Mouse (Mus musculus): Measurements from ENCODE around the gene Cpz. TPM values are rescaled to one million over a fixed set of nuclear protein-coding genes. Genes with fewer than 3 reads are reported as not detected.

Cpz gene
- polyA plus RNA-seq, 1 experiment, result not detected

DNA sequence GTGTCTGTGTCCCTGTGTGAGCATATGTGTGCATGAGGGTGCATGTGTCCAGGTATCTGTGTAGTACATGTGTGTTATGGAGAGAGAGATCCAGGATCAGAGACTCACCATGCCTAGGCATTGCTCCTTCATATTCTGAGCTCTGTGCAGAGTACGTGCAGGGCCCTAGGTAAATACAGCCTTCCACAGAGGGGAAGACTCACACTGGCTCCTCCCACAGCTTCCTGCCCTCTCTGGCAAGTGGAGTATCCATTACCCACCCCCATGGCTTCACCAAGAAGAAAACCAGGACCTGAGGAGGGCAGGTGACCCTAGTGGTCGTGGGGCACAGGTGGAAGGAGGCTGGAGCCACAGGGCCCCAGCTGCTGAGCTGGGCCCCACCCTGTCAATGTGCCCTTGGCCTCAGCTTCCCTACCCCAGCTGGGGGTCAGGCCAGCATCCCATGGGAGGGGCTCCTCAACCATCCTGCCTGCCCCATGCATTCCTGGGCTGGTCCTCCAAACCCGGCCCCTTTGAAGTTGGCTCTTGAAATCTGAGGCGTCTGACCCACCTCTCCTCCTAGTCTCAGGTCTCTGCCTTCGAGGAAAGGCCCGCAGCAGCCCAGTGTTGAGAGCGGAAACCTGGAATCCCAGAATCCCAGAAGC, 54.5 kb downstream of the Cpz start:
- WGBS, result 18% methylated on average over 7 of the region's 7 CpGs
- Histone ChIP-seq H3K4me1 (ENCODE audit: control insufficient read depth, insufficient read depth, low read length) (no peaks in the 10 kb centered on the region), H3K27ac (ENCODE audit: control insufficient read depth, insufficient read depth, low read depth, low read length, poor library complexity) (no peak overlapping the region), H3K4me3 (replicated peaks; ENCODE audit: control insufficient read depth, low read depth, low read length) (no peak overlapping the region)
- TF ChIP-seq POLR2A (IDR thresholded peaks at IDR 0.05; ENCODE audit: borderline replicate concordance, control insufficient read depth, low read depth, low read length) (no peak), CTCF (IDR thresholded peaks at IDR 0.05; ENCODE audit: control insufficient read depth, insufficient read depth, low read length) (no peak)

DNA sequence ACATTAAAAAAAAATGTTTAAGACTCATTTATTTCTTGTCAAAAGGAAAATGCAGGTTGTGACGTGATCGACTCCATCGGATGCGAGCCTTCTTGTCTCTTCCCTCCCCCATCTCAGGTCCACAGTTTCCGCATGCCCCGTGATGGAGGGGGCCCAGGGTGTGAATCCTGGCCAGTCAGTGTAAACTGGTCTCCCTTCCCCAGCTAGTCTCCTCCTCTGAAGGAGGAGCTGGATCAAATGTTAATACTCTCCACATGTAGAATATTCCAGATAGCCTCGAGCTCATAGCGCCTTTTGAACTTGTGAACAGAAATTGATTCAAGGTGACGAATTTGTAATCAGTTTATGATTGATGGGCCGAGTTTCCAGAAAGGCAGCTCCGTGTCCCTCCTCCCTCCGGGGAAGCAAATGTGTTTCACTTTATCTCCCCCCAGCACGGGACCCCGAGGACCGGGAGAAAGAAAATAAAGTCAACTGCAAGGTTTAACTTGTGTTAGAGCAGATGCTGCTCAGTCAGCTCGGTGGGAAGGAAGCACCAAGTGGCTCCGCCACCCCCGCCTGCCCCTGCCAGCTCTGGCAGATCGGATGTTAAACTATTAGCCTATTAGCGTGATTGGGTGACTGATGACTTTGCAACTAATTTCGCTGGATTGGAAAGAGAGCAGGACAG, 59.4 kb downstream of the Cpz start:
- H3K27ac ChIP-seq (ENCODE audit: control insufficient read depth, insufficient read depth, low read depth, low read length, poor library complexity), result no peak overlapping the region
- TF ChIP-seq CTCF (IDR thresholded peaks at IDR 0.05; ENCODE audit: control insufficient read depth, insufficient read depth, low read length), result no peak
- no peak for TF ChIP-seq POLR2A (IDR thresholded peaks at IDR 0.05; ENCODE audit: borderline replicate concordance, control insufficient read depth, low read depth, low read length)
- no peak overlapping the region for H3K4me3 ChIP-seq (replicated peaks; ENCODE audit: control insufficient read depth, low read depth, low read length)
- no peaks in the 10 kb centered on the region for H3K4me1 ChIP-seq (ENCODE audit: control insufficient read depth, insufficient read depth, low read length)
- WGBS, result 36% methylated on average over 21 of the region's 21 CpGs

DNA sequence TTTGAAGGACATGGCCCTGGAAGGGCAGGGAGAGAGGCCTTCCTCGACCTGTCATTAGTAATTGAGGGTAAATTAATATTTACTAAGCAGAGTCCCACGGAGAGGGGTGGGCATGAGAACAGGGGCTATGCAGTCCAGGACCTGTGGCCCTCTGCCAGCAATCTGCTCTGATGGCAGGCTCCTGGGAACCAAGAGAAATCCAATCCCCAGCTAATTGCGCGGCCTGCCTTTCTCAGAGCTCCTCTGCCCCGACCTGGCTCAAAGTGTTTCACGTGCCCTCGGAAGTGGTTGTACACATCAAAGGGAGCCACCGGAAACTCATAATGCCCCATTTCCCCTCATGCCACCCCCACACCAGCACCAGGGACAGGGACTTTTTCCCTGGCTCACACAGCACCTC, 63.4 kb downstream of the Cpz start:
- Histone ChIP-seq H3K27ac (ENCODE audit: control insufficient read depth, insufficient read depth, low read depth, low read length, poor library complexity) (no peak overlapping the region), H3K4me1 (ENCODE audit: control insufficient read depth, insufficient read depth, low read length) (no peaks in the 10 kb centered on the region), H3K4me3 (replicated peaks; ENCODE audit: control insufficient read depth, low read depth, low read length) (no peak overlapping the region)
- WGBS, result 32% methylated on average over 8 of the region's 8 CpGs
- TF ChIP-seq POLR2A (IDR thresholded peaks at IDR 0.05; ENCODE audit: borderline replicate concordance, control insufficient read depth, low read depth, low read length) (no peak), CTCF (IDR thresholded peaks at IDR 0.05; ENCODE audit: control insufficient read depth, insufficient read depth, low read length) (no peak)

DNA sequence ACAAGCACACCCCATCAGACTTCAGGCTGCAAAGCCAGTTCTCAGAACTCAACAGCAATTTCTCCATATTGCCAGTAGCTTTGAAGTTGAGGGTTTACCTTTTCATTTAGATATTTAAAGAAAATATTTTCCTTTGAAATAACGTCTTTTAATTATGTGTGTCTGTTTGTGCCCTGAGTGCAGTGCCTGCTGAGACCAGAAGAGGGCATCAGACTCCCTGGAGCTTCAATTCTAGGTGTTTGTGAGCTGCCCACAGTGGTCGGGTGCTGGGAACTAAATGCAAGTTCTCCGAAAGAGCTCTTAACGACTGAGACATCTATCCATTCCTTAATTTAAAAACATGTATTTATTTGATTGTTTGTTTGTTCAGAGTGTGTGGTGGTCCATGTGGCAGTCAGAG, 65.7 kb downstream of the Cpz start:
- H3K4me3 ChIP-seq (replicated peaks; ENCODE audit: control insufficient read depth, low read depth, low read length), result no peak overlapping the region
- 64% methylated on average over 4 of the region's 4 CpGs for WGBS
- TF ChIP-seq POLR2A (IDR thresholded peaks at IDR 0.05; ENCODE audit: borderline replicate concordance, control insufficient read depth, low read depth, low read length) (no peak), CTCF (IDR thresholded peaks at IDR 0.05; ENCODE audit: control insufficient read depth, insufficient read depth, low read length) (peak; percentile 16; the same call in 1 of the 2 replicates)

DNA sequence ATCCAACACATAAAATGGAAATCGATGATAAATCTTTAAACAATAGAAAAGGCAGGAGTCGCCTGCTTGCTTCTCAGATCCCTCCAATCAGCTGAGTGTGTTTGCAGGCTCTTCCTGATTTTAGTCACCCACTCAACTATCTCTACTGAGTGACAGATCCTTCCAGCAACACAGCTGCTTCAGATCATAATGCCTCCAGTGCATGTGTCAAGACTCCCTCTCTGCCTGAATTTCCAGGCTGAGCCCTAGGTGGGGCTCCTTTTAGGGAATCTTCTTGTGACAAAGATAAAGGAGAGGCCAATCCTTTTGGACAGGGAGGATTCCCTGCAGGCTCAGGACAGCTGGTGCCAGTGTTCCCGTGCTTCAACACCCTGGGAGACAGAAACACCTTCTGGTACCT, 67.2 kb downstream of the Cpz start:
- H3K4me3 ChIP-seq (replicated peaks; ENCODE audit: control insufficient read depth, low read depth, low read length), result no peak overlapping the region
- 57% methylated on average over 3 of the region's 3 CpGs for WGBS
- H3K4me1 ChIP-seq (ENCODE audit: control insufficient read depth, insufficient read depth, low read length), result no peaks in the 10 kb centered on the region
- H3K27ac ChIP-seq (ENCODE audit: control insufficient read depth, insufficient read depth, low read depth, low read length, poor library complexity), result no peak overlapping the region
- TF ChIP-seq POLR2A (IDR thresholded peaks at IDR 0.05; ENCODE audit: borderline replicate concordance, control insufficient read depth, low read depth, low read length) (no peak), CTCF (IDR thresholded peaks at IDR 0.05; ENCODE audit: control insufficient read depth, insufficient read depth, low read length) (no peak)

More for the DNA sequence above, 65.7 kb downstream of the Cpz start:
- H3K27ac ChIP-seq (ENCODE audit: control insufficient read depth, insufficient read depth, low read depth, low read length, poor library complexity), result no peak overlapping the region
- no peaks in the 10 kb centered on the region for H3K4me1 ChIP-seq (ENCODE audit: control insufficient read depth, insufficient read depth, low read length)

DNA sequence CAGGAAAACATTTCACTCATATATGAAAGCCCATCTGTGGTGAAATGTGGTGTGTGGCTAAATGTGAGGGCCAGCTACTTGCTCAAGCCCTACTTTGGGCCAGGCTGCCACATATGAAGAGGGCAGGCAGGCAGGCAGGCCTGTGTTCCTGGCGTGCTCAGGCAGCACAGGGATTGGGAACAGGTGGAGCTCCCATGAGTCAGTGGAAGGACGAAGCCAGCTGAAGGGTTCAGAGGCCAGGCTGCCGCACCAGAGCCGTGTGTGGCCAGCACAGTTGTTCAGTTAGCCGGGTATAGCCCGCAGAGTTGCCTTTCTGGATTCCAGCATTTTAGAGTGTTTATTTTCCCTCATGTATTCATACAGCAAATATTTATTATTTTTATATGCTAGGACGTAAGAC, 68.1 kb downstream of the Cpz start:
- Histone ChIP-seq H3K27ac (ENCODE audit: control insufficient read depth, insufficient read depth, low read depth, low read length, poor library complexity) (no peak overlapping the region), H3K4me1 (ENCODE audit: control insufficient read depth, insufficient read depth, low read length) (no peaks in the 10 kb centered on the region), H3K4me3 (replicated peaks; ENCODE audit: control insufficient read depth, low read depth, low read length) (no peak overlapping the region)
- WGBS, result 77% methylated on average over 7 of the region's 7 CpGs
- TF ChIP-seq POLR2A (IDR thresholded peaks at IDR 0.05; ENCODE audit: borderline replicate concordance, control insufficient read depth, low read depth, low read length), result no peak

DNA sequence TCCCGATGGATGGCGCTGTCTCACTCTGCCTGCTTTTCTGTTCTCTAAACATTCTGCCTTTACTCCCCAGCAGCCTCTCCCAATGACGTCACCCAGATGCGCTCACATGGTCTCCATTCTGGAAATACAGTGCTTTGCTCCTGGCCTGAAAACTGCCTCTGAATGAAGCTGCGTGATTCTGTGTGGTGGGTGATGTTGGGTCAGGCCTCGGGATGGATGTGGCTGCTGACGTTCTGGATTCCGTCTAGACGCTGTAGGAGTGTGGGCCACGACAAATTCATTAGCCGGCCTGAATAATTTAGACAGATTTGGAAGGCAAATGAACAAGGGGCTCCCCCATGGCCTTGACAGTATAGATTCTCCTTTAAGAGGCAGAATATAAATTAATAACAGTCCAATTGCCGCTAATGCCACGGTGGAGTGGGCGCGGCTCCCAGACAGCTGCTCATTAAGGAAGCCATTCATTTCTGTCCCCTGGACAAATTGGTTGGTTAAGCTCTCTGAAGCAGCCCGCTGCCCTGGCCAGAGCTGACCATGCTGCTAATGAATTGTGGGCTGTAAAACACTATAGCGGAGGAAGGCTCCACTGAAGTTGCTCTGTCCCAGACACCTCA, 71.2 kb downstream of the Cpz start:
- TF ChIP-seq CTCF (IDR thresholded peaks at IDR 0.05; ENCODE audit: control insufficient read depth, insufficient read depth, low read length) (no peak), POLR2A (IDR thresholded peaks at IDR 0.05; ENCODE audit: borderline replicate concordance, control insufficient read depth, low read depth, low read length) (no peak)
- Histone ChIP-seq H3K27ac (ENCODE audit: control insufficient read depth, insufficient read depth, low read depth, low read length, poor library complexity) (no peak overlapping the region), H3K4me3 (replicated peaks; ENCODE audit: control insufficient read depth, low read depth, low read length) (no peak overlapping the region), H3K4me1 (ENCODE audit: control insufficient read depth, insufficient read depth, low read length) (no peaks in the 10 kb centered on the region)
- whole genome bisulfite sequencing, result 39% methylated on average over 17 of the region's 17 CpGs

Other genes starting within 250 kb of the Cpz start
- not detected in 2 replicates for gene Adra2c, start 247.4 kb downstream of the Cpz start, polyA plus RNA-seq (2011; ENCODE audit: insufficient read depth, insufficient read length, low replicate concordance, missing spikeins)
- gene Hmx1, start 136.6 kb downstream of the Cpz start, polyA plus RNA-seq (2011; ENCODE audit: insufficient read depth, insufficient read length, low replicate concordance, missing spikeins), result not detected in 2 replicates
- gene Trmt44, start 49.4 kb upstream of the Cpz start, polyA plus RNA-seq (2011; ENCODE audit: insufficient read depth, insufficient read length, low replicate concordance, missing spikeins), result 2.4 and 3.0 TPM in 2 replicates
- 16.7 and 35.8 TPM in 2 replicates for gene Acox3, start 57.3 kb upstream of the Cpz start, polyA plus RNA-seq (2011; ENCODE audit: insufficient read depth, insufficient read length, low replicate concordance, missing spikeins)
- 1.8 TPM in 1 of 2 replicates, not detected in the other for gene Htra3, start 154.1 kb upstream of the Cpz start, polyA plus RNA-seq (2011; ENCODE audit: insufficient read depth, insufficient read length, low replicate concordance, missing spikeins)
- gene Sh3tc1, start 214.3 kb upstream of the Cpz start, polyA plus RNA-seq (2011; ENCODE audit: insufficient read depth, insufficient read length, low replicate concordance, missing spikeins), result 7.9 and 18.9 TPM in 2 replicates
- 2.2 TPM in 1 of 2 replicates, not detected in the other for gene Ablim2, start 232.2 kb upstream of the Cpz start, polyA plus RNA-seq (2011; ENCODE audit: insufficient read depth, insufficient read length, low replicate concordance, missing spikeins)

Measured in bone marrow, adult 2 months (tissue).